Mouse (Mus musculus) mouse trophoblast stem cell (cell line): ENCODE data around the gene Tagap1.
"Not testable (repeated sequence)": the region's sequence is repeated elsewhere in the genome, so short reads cannot be mapped to it uniquely, and the experiment has no call there.

Experiments
- in situ Hi-C, 2 experiments: fragments of 300-500 bp; cut with MseI, MboI; formaldehyde crosslinking; loops; 2 replicates in 1 of 2; 3 replicates in 1 of 2; pipeline ENCODE4 v1.15.1; 2025

Tagap1 gene

DNA sequence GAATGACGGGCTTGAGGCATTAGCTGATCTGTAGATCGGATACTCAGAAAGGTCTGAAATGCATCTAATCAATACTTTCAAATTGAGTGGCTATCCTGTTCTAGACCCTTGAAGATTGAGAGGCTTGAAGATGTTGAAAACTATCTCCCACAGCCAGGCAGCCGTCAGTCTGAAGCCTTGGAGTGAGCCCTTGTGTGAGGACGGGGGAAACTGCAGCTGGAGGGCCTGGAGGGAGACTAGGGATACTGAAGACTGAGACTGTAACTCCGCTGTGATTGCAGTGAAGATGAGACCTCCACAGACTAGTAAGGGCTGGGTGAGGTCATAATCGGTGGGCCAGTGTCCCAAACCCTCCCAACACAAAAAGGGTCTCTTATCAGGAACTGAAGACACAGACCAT, 1.4 kb upstream of the Tagap1 start:
- in situ Hi-C loops, result not testable (repeated sequence)

DNA sequence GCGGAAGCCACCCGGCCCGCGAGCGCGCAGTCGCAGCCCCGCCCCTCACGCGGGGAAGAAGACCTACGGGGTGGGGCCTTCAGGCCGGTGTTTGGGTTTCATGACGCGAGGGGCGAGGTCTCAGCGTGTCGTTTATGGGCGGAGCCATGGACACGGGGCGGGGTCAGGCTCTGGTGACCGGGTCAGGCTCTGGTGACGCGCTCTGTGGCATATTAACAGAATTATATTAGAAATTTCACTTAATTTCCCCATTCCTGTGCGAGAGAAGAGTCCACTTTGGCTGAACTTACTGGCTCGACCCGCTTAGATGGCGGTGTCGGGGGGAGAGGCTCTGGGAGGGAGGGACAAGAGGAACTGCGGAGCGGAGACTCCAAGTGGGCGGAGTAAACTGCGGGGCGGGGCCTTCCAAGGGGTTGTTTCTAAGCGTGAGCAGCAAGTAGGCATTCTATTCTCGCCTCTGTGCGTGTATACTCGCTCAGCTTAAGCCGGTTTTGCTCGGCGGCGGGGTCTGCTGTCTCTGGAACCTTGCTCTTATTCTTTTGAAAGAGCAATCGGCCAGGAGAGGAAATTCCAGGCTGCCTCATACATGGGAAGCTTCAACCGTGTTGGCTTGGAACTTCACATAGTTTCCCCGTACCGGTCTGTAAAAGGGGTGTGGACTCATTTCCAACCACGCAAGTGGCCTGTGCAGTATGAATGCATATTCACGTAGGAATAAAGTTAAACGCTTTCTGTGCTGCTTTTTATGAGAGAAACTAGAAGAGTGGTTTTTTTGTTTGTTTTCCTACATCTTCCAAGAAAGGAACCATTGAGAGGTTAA, 435 bp upstream of the Tagap1 start:
- in situ Hi-C loops, result not testable (repeated sequence)

DNA sequence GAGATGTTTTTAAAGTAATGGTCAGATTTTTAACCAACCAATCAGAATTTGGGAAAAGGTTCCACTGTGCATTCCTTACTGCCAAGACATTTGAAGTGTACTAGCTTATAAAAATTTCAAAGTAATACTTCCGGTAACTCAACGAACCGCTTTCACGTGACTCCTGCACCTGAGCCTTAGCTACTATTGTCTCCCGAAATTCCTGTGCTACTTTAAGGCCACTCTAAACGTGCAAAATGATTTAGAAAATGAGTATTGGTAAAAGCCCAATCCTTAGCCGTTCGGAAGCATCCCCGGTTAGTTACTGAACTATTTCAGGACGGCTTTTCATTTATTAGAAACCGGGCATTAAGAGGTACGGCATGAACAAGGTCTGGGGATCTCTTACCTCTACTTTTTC, 607 bp downstream of the Tagap1 start:
- in situ Hi-C loops, result not testable (repeated sequence)

DNA sequence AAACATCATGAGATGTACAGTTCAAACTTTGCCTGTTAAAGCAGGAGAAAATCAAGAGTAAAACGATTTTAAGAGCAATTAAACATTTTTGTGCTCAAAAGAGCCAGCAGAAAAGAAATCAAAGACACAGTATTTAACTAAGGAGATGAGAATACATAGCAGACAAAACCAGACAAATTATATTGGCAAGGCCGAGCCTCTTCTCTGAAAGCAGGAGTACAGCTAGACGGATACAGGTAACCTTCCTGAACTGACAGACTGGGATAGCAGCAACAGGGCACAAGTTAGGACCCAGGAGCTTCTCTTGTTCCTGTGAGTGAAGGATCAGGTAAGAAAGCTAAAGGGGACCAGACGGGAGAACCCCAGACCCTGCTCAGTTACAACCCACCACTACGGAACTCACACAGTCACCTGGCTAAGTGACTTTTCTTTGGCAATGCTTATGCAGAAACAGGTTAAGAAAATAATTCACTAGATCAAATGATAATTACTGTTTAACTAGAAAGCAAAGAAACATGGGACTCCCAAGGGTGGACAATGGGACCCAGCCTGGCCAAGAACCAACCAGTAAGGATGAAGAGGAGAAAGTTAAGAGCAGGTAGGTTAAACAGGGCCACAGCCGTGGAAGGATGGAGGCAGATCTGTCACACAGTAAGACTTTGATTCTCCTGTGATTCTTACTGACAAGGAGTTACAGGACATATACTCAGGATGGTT, 1.3 kb downstream of the Tagap1 start:
- in situ Hi-C loops, result not testable (repeated sequence)

DNA sequence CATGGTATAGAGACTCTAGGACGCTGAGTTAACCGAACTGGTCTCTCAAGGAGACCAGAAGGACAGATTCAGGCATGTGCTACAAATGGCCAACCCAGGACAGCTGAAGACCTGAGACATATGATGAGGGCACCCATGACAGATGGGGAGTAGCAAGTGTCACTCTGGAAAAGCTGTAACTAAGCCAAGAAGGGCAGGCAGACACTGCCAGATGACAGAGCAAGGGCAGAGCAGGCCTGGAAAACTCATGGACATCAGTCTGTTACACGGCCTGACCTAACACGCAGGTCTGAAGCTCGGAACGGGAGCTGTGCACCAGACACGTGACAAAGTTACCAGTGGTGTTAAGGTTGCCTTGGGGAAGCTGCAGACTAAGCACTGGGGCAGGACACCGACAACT, 2.1 kb downstream of the Tagap1 start:
- in situ Hi-C loops, result not testable (repeated sequence)

DNA sequence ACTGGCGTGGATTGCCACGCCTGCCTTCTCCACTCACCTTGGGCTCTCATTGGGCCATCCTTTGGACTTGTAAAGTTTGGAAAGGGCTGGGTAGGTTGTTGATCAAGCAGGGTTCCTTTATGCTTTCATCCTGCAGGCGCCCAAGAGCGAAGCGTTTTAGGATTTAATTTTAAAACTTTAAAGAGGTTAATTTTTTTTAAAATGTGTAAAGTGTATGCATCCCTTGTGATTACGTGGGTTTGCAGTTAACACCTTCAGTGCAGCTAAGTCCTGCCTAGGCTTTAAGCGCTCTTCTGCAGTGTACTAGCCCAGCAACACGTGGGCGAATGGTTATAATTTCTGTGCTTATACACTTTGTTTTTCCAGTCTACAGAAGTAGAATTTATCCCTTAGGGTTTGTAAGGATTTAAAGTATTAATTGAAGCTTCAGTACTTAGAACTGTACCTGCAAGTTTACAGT, 12.2 kb downstream of the Tagap1 start:
- in situ Hi-C loops, result not testable (repeated sequence)

DNA sequence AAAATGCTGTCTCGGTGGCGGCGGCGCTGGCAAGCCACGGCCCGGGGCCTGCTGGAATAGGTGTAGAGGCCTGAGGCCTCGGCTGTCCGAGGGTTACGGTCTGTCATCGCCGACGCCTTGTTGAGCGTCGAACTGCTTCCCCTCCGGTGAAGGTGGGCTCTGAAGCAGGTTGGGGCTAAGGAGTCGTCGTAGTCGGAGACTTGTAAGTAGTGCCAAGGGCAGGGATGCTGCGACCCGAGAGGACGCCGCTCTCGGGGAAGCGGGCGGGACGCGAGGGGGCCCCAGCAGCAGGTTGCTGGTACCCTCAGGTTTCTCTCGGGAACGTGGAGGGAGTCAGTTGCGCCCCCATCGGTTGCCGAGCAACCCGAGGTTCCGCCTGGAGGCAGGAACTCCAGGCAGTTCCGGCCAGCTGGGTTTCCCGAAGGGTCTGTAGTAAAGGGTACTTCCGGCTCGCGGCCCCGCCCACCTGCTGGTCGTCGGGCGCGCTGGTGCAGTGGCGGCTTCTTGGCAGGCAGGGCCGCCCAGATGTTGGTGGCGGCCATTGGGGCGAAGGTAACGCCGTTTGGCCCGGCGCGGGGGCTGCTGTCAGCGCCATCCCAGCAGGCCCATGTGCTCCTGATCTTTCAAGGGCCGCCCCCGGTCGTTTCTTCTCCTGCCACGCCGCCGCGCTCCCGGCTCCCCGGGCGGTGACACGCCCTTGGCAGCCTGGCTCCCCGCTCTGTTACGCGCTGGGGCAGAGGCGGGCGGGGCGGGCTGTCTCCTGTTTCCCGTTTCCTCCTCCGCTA, 12.8 kb downstream of the Tagap1 start, which contains the start of gene Rsph3b:
Rsph3b (minus strand) TSS at position 699 of the 785 bp plus-strand sequence.
- in situ Hi-C loops, result not testable (repeated sequence)

DNA sequence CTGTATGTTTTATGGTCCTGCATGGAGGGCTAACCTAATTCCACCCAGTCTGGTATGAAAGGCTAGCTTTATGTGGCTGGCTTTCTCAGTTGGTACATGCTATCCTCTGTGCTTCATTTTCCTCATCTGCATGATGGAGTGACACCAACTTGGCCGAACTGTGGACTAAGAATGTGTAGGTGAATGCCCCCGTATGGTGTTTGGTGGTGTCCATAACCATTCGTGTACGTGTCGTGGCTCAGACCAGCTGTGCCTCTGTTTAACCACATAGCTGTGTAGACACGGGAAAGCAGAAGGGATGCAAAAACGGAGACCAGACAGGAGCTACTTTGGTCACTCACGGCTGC, 13.3 kb downstream of the Tagap1 start:
- in situ Hi-C loops, result not testable (repeated sequence)

DNA sequence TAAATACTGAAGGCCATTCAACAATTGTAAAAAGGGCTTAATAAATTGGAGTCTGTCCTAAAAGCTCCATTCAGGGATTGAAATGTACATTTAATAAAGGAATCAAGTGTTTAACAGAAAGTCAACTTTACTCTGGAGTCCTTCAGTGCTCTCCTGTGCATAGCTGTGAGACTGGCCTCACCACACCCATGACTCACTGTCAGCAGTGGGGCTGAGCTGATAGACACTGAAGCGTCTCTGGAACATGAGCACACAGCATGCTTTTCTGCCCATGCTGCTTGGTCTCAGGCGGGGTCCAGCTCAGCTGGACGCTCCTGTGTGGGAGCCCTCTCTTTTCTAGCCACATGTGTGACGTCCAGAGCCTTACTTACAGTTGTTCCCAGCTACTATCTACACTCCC, 18.4 kb downstream of the Tagap1 start:
- in situ Hi-C loops, result not testable (repeated sequence)

DNA sequence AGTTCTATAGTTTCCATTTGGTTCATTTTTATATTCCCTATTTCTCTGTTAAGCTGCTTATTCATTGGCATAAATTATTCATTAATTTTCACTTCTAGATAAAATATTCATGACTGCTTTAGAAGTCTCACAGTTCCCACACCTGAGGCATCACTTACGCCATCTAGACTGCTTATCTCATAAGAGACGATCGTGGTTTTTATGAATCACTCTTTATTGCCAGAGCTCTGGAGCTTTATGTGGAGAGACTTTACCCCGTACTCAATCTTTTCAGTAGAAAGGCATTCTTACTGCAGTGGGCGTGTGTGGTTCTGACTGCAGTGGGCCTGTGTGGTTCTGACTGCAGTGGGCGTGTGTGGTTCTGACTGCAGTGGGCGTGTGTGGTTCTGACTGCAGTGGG, 29.3 kb downstream of the Tagap1 start:
- in situ Hi-C loops, result not testable (repeated sequence)

DNA sequence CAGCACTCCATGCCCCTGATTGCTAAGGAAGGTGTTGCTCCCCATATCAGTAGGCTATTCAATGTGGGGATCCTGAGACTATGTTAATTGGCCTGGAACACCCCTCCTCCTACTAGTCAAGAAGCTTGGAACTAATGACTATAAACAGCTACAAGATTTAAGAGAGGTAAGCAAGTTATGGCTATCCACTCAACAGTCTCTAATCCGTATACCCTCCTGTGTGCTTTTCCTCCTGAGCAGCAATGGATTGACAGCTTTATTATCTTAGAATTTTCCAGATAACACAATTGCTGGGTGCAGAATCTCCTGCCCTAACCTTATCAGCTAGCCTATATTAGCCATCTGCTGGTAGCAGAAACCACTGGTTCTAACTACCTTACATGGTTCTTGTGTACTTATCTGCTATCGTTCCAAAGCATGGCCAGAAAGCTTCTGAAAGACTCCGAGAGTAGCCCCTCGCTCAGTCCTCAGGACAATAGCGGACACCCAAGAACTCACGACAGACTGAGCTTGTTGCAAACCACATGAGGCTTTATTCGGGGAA, 40.5 kb downstream of the Tagap1 start:
- in situ Hi-C loops, result not testable (repeated sequence)

DNA sequence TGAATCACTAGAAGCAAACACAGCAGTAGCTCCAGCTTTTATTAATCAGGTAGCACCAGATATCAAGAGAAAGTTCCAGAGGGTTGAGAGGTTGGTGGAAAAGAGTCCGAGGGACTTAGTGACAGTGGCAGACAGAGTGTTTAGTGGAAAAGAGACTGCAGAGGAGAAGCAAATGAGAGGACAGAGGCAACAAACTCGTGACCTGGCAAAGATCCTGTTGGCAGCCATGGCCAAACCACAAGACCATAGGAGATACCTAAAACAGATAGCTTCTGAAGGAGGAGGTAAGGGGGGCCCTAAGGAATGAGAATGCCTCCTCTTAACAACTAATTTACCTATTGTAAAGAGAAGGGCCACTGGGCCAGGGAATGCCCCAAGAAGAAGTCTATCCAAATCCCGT, 41.6 kb downstream of the Tagap1 start:
- in situ Hi-C loops, result not testable (repeated sequence)

DNA sequence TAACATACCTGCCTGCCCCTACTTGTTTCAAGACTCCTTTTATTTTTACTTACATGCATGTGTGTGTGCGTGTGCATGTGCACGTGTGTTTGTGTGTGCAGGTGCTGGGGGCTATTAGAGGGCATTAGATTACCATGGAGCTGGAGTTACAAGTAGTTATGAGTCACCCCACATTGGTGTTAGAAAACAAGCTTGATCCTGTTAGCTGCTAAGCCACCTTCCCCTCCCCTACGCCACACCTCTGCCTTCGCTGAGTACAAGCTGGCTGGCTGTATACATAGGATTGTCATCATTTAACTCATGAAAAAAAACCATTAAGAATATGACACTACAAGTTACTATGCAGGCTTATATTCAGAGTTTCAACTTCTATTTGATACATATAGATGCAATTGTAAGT, 45.7 kb downstream of the Tagap1 start:
- in situ Hi-C loops, result not testable (repeated sequence)

DNA sequence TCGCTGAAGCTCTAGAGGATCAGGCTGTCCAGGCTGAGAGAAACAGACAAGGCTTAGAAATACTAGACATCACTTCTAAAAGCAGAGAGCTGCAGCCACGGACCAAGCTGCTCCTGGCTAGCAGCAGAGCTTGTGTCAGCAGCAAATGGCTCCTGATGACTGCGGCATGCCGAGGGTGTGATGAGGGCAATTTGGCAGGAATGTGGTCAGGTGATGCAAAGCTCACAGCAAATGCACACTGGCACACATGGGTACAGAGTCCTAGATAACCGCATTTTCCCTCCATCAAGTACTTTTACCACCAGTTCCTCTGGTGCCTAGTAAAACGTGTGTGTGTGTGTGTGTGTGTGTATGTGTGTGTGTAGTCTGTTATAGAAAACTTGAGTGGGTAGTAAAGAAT, 46.9 kb downstream of the Tagap1 start:
- in situ Hi-C loops, result not testable (repeated sequence)
